Mouse (Mus musculus): ENCODE data around the gene Wdfy3.
"Not testable (repeated sequence)": the region's sequence is repeated elsewhere in the genome, so short reads cannot be mapped to it uniquely, and the experiment has no call there.

Wdfy3 gene

GRCm38 (mm10) chr5:102069767-102070413 lies at the start of gene Wdfy3:
TSS of gene Wdfy3 (minus strand) at chr5:102069921.
- peak; percentile 92 to 96 for DNase-seq (ENCODE audit: inconsistent age in 2 of 2, low spot score in 1 of 2)

GRCm38 (mm10) chr5:102113009-102113408 lies 43.3 kb upstream of the Wdfy3 start:
- peak; percentile 55 to 79 for DNase-seq (ENCODE audit: inconsistent age in 2 of 2, low spot score in 1 of 2)

- no peak for DNase-seq (ENCODE audit: inconsistent age in 2 of 2, low spot score in 1 of 2)
Observed at GRCm38 (mm10) chr5:102112034-102112433, 42.3 kb upstream of the Wdfy3 start.

- DNase-seq (ENCODE audit: inconsistent age in 2 of 2, low spot score in 1 of 2), result peak; percentile 54 to 67
Observed at GRCm38 (mm10) chr5:102110031-102110430, 40.3 kb upstream of the Wdfy3 start.

- DNase-seq (ENCODE audit: inconsistent age in 2 of 2, low spot score in 1 of 2), result no peak
Observed at GRCm38 (mm10) chr5:102105919-102106318, 36.2 kb upstream of the Wdfy3 start.

- not testable (repeated sequence) for DNase-seq (ENCODE audit: inconsistent age in 2 of 2, low spot score in 1 of 2)
Observed at GRCm38 (mm10) chr5:102101815-102102214, 32.1 kb upstream of the Wdfy3 start.

- DNase-seq (ENCODE audit: inconsistent age in 2 of 2, low spot score in 1 of 2), result no peak
Observed at GRCm38 (mm10) chr5:102100246-102101241, 30.8 kb upstream of the Wdfy3 start.

GRCm38 (mm10) chr5:102095576-102095975 lies 25.9 kb upstream of the Wdfy3 start:
- DNase-seq (ENCODE audit: inconsistent age in 2 of 2, low spot score in 1 of 2), result no peak

- DNase-seq (ENCODE audit: inconsistent age in 2 of 2, low spot score in 1 of 2), result no peak
Observed at GRCm38 (mm10) chr5:102090686-102091085, 21.0 kb upstream of the Wdfy3 start.

- no peak for DNase-seq (ENCODE audit: inconsistent age in 2 of 2, low spot score in 1 of 2)
Observed at GRCm38 (mm10) chr5:102084737-102085705, 15.3 kb upstream of the Wdfy3 start.

GRCm38 (mm10) chr5:102074086-102074485 lies 4.4 kb upstream of the Wdfy3 start:
- DNase-seq (ENCODE audit: inconsistent age in 2 of 2, low spot score in 1 of 2), result peak; percentile 39 to 88

GRCm38 (mm10) chr5:102072057-102072456 lies 2.3 kb upstream of the Wdfy3 start:
- no peak for DNase-seq (ENCODE audit: inconsistent age in 2 of 2, low spot score in 1 of 2)

GRCm38 (mm10) chr5:102071241-102071640 lies 1.5 kb upstream of the Wdfy3 start:
- peak in 1 of 2 experiments; percentile 30 for DNase-seq (ENCODE audit: inconsistent age in 2 of 2, low spot score in 1 of 2)

GRCm38 (mm10) chr5:102070788-102071187 lies 1.1 kb upstream of the Wdfy3 start:
- DNase-seq (ENCODE audit: inconsistent age in 2 of 2, low spot score in 1 of 2), result peak; percentile 26 to 42

GRCm38 (mm10) chr5:102070414-102070768 lies 670 bp upstream of the Wdfy3 start:
- peak in 1 of 2 experiments; percentile 87 for DNase-seq (ENCODE audit: inconsistent age in 2 of 2, low spot score in 1 of 2)

GRCm38 (mm10) chr5:102069051-102069766 lies 512 bp downstream of the Wdfy3 start:
- peak in 1 of 2 experiments; percentile 75 for DNase-seq (ENCODE audit: inconsistent age in 2 of 2, low spot score in 1 of 2)

GRCm38 (mm10) chr5:102066458-102066857 lies 3.3 kb downstream of the Wdfy3 start:
- DNase-seq (ENCODE audit: inconsistent age in 2 of 2, low spot score in 1 of 2), result no peak

GRCm38 (mm10) chr5:102063013-102063752 lies 6.5 kb downstream of the Wdfy3 start:
- DNase-seq (ENCODE audit: inconsistent age in 2 of 2, low spot score in 1 of 2), result no peak

- no peak for DNase-seq (ENCODE audit: inconsistent age in 2 of 2, low spot score in 1 of 2)
Observed at GRCm38 (mm10) chr5:102061816-102062215, 7.9 kb downstream of the Wdfy3 start.
